Mouse (Mus musculus): ENCODE data around the gene Lca5. TPM values are rescaled to one million over a fixed set of nuclear protein-coding genes. Genes with fewer than 3 reads are reported as not detected.

Gene Lca5
- total and polyA plus RNA-seq, 3 experiments: 0.33 to 5.6 (median 4.1) TPM

GRCm38 (mm10) chr9:83389570-83389969, 51.4 kb downstream of the Lca5 start:
- DNase-seq: no peak

GRCm38 (mm10) chr9:83386264-83386855, 54.6 kb downstream of the Lca5 start:
- no peak for DNase-seq

GRCm38 (mm10) chr9:83385301-83385700, 55.6 kb downstream of the Lca5 start:
- no peak for DNase-seq

GRCm38 (mm10) chr9:83383235-83383634, 57.7 kb downstream of the Lca5 start:
- DNase-seq: no peak

- no peak for DNase-seq
These were observed 58.2 kb downstream of the Lca5 start for GRCm38 (mm10) chr9:83382775-83383174.

- no peak for DNase-seq
These were observed 59.6 kb downstream of the Lca5 start for GRCm38 (mm10) chr9:83381317-83381716.

- DNase-seq: no peak
These were observed 61.3 kb downstream of the Lca5 start for GRCm38 (mm10) chr9:83379661-83380060.

- no peak for DNase-seq
These were observed 63.8 kb downstream of the Lca5 start for GRCm38 (mm10) chr9:83377132-83377531.

GRCm38 (mm10) chr9:83375522-83376176, 65.3 kb downstream of the Lca5 start:
- DNase-seq: no peak

- no peak for DNase-seq
These were observed 70.0 kb downstream of the Lca5 start for GRCm38 (mm10) chr9:83370907-83371306.

- no peak for DNase-seq
These were observed 72.7 kb downstream of the Lca5 start for GRCm38 (mm10) chr9:83368234-83368633.

GRCm38 (mm10) chr9:83355802-83356201, 85.1 kb downstream of the Lca5 start:
- no peak for DNase-seq

- peak; percentile 71 for DNase-seq
These were observed 87.6 kb downstream of the Lca5 start for GRCm38 (mm10) chr9:83353316-83353715.

GRCm38 (mm10) chr9:83351171-83351570, 89.8 kb downstream of the Lca5 start:
- no peak for DNase-seq

GRCm38 (mm10) chr9:83350613-83351012, 90.3 kb downstream of the Lca5 start:
- peak; percentile 40 for DNase-seq

- no peak for DNase-seq
These were observed 91.0 kb downstream of the Lca5 start for GRCm38 (mm10) chr9:83349905-83350304.

GRCm38 (mm10) chr9:83349504-83349903, 91.4 kb downstream of the Lca5 start:
- DNase-seq: no peak

- DNase-seq: no peak
These were observed 93.4 kb downstream of the Lca5 start for GRCm38 (mm10) chr9:83347521-83347920.

- no peak for DNase-seq
These were observed 98.2 kb downstream of the Lca5 start for GRCm38 (mm10) chr9:83342491-83343370.
